Mouse (Mus musculus) left cerebral cortex, adult 18-20 months (tissue): ENCODE data around the gene Mok. TPM values are rescaled to one million over a fixed set of nuclear protein-coding genes. Genes with fewer than 3 reads are reported as not detected.

Experiments used
- DNase-seq, 2 experiments: peaks; one replicate each; pipeline ENCODE4 v3.0.0; 2021 to 2022; ENCODE audit warnings: low spot score in 2 of 2, mixed read lengths in 1 of 2
- total RNA-seq, 2 experiments: library from RNA; stranded (reverse); gene quantifications; 2 replicates each; pipeline ENCODE4 v1.2.3; 2021

Gene Mok
- total RNA-seq, 2 experiments from 2014 or later = 10.9 to 11.6 TPM

GRCm38 (mm10) chr12:110770479-110771247 lies 70.1 kb downstream of the Mok start:
- DNase-seq = peak in 1 of 2 experiments; percentile 26

GRCm38 (mm10) chr12:110769660-110770297 lies 71.0 kb downstream of the Mok start:
- no peak for DNase-seq

GRCm38 (mm10) chr12:110768562-110768961 lies 72.2 kb downstream of the Mok start:
- no peak for DNase-seq

DNA sequence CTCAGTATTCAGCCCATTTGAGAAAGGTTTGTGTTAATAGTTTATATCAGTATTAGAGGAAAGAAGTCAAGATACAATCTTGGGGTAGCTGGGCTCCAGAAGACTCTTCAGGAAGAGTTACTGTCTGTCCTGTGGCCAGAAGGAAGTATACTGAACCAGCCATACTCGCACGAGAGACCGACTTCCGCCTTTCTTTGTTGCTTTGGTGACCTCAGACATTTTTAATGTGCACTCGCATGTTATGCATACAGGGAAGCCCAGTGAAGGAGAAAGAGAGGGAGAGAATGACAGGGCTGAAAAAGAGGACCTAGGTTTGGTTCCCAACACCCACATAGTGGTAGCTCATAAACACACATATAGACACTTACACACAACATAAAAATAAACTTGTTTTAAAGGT lies 76.2 kb downstream of the Mok start:
- no peak for DNase-seq

DNA sequence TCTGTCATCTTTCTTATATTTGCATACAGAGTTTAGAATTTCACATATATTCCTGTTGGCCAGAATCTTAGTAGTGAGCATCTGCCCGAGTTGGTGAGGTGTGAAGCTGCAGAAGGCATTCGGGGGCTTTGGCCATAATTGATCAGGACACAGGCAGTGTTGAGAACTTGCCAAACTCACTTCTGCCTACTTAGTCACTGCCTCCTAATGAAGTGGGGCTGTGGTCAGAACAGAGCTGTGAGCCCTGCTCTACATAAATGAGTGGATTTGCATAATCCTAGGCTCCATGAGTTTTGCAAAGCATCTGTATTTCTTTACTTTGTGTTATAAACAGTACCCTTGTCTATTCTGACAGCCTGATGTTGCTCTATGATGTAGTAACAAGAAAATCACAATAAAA lies 78.4 kb downstream of the Mok start:
- DNase-seq = no peak

DNA sequence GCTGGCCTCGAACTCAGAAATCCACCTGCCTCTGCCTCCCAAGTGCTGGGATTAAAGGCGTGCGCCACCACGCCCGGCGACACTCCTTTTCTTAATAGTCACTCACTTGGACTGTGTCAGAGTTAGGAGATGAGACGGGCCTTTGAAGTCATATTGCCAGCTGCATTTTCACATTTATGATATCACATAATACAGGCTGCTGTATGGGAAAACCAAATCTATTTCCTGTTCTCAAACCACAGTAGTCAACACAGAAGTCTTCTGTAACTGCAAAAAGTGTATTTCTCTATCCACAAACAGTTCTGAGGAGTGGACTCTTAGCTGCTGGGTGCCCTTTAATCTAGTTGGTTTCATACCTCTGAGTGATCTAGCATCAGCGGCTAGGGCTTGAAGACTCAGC lies 81.8 kb downstream of the Mok start:
- no peak for DNase-seq

Other genes starting within 250 kb of the Mok start
- gene Dync1h1, start 239.5 kb downstream of the Mok start, total RNA-seq = 100 to 1,000 TPM; 309 to 310 TPM
- not detected for gene 1700001K19Rik, start 158.3 kb downstream of the Mok start, total RNA-seq
- gene Hsp90aa1, start 138.2 kb downstream of the Mok start, total RNA-seq = 1,000 to 10,000 TPM in 1 of 2 experiments, 100 to 1,000 TPM in 1; 981 to 1,007 TPM
- gene Wdr20, start 103.0 kb downstream of the Mok start, total RNA-seq = 10 to 100 TPM; 46.2 to 48.1 TPM
- 10 to 100 TPM; 11.7 to 12.8 TPM for gene Zfp839, start 9.3 kb upstream of the Mok start, total RNA-seq
- 10 to 100 TPM; 89.6 to 93.8 TPM for gene Cinp, start 48.2 kb upstream of the Mok start, total RNA-seq
- 10 to 100 TPM; 46.6 TPM for gene Tecpr2, start 48.3 kb upstream of the Mok start, total RNA-seq
- 10 to 100 TPM; 19.6 to 21.1 TPM for gene Ankrd9, start 138.1 kb upstream of the Mok start, total RNA-seq
- gene Rcor1, start 198.4 kb upstream of the Mok start, total RNA-seq = 10 to 100 TPM; 16.4 to 18.9 TPM